Mouse (Mus musculus) thymus, postnatal 10 days (tissue): ENCODE results near the gene Aff1.

Experiments used
- DNase-seq, 2 experiments: peaks; one replicate each; pipeline ENCODE4 v3.0.0; 2021; ENCODE audit warnings: low spot score in 2 of 2

Aff1 gene

DNA sequence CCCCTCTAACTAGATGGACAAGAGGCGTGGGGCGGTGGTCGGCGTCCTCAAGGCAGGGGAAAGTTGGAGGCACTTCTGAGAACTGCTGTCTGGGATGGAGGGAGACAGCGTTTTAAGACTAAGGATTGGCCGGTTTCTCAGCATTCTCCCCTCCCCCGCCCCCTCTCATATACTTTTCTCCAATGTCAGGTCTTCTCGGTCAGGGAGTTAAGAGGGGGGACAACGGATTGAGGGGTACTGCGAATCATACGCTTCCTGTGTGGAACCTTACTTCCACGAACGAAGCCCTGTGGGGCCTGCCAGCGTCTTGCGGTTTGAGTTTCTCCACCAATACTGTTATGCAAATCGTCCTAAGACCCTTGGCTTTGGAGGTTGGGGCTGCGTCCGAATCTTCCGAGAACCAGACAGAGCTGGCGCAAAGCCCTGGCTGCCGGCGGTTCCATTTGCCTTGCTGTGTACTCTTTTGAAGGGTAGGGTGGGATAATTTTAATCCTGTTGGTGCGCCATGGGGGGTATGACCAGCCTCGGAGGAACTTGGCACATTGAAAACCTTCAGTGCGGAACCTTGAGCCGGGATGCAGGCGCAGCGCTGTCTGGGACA is 967 bp downstream of the Aff1 start:
- DNase-seq: peak in 1 of 2 experiments; percentile 26

DNA sequence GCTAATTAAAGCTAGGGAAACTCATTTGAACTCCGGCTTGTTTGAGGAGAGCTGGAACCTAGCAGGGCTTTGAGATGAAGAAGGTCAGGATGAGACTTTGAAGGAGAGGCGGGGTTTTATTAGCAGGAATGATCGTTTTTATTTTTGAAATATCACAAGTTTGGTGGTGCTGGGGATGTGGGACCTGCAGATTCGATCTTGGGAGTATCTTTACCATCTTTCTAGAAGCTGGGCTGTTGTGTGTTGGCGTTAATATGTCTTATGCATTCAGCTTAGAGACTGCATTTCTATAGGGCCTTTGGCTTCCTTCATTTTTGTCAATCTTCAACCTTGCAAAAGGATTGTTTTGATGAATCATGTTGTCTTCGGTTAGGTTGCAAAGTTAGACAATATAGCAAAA is 1.9 kb downstream of the Aff1 start:
- no peak for DNase-seq

DNA sequence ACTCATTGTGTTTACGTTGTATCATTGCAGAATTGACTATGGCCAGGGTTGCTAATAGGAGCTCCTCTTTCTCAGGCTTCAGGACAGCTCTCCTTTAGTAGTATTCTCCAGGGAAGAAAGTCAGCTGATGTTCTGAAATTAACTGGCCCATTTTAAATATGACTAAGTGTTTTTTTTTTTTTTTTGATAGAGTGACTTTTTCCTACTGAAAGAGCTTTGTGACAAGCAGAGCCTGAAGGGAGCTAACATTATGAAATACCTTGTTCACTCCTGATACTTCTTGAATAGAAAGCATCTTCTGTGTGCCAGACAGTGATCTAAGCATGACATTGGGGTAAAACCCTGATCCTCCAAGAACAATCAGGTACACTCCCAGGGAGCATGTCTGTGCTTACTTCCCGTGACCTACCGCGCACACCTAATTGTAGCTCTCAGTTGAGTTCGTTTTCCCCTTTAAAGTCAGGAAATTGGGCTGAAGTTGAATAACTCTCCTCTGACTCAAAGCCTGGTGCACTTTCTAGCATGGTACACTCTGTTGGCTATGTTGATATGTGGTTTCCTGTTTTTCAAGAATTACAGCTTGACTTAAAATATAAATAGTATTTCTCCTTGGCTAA is 5.8 kb downstream of the Aff1 start:
- no peak for DNase-seq

DNA sequence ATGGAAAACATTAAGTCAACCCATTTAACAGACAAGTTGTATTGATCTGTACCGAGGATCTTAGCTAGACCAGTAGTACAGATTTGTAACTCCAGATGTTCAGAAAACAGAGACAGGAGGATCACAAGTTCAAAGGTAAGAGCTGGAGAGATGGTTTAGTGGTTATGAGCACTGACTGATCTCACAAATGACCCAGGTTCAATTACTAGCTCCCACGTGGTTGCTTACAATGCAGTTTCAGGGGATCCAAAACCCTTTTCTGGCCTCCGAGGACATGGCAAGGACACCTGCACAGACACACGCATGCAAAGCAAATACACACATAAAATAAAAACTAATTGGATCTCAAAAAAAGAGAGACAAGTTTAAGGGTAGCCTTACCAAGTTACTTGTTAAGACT is 6.4 kb downstream of the Aff1 start:
- no peak for DNase-seq

DNA sequence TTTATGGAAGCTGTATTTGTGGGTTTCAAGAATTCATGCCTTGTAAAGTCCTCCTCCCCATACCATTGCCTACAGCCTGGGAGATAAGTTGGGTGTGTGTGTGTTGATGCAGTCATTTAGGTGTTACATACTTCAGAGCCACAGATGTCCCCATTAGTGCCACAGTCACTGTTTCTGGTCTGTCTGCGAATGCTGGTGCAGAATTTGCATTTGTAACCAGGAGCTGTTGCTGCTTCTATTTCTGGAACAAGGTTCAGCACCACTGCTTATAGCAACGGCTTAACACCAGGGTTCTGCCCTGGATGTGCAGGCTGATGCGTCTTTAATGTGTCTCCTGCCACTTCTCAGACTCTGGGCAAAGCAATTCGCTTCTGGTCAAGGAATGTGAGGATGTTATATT is 7.4 kb downstream of the Aff1 start:
- DNase-seq: no peak

DNA sequence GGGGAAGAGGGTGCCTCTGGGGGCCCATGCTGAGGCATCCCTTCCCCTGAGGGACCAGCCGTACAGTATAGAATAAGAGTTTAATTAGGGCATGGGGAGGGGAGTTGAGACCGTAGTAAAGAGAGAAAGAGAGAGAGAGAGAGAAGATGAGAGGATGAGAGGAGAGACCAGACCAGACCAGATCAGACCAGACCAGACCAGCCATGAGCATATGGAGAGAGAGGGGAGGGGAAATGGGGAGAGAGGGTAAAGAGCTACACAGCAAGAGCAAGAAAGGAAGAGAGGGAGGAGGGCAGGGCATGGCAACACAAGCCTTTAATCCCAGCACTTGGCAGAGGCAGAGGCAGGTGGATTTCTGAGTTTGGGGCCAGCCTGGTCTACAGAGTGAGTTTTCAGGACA is 8.5 kb downstream of the Aff1 start:
- no peak for DNase-seq

DNA sequence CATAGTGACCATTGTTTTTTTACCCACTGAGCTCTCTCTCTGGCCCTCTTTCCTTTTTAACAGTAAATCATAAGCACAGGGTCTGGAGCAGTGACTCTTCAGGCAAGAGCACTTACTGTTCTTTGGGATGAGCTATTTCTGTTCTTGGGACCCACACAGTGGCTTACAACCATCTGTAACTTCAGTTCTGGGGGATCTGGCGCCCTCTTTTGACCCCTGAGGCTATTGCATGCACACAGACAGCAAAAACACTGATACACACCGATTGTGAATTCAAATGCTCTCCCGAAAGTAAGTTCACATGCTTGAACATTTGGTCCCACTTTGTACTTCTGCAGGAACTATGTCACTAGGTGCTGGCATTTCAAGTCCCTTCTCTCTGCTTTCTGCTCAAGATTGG is 9.3 kb downstream of the Aff1 start:
- DNase-seq: no peak

DNA sequence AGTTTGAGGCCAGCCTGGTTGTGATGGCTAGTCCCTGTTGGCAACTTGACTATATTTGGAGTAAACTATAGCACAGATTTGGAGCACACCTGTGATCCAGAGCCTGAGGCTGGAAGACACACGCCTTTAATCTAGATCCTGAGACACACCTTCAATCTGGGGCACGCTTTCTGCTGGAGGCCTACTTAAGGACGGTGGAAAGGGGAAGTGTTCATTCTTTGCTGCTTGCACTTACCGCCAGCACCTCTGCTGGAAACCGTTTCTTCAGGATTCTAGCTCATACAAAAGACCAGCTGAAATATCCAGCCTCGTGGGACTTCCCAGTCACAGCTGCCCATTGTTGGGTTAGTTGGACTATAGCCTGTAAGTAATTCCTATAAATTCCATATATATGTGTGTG is 10.4 kb downstream of the Aff1 start:
- no peak for DNase-seq

DNA sequence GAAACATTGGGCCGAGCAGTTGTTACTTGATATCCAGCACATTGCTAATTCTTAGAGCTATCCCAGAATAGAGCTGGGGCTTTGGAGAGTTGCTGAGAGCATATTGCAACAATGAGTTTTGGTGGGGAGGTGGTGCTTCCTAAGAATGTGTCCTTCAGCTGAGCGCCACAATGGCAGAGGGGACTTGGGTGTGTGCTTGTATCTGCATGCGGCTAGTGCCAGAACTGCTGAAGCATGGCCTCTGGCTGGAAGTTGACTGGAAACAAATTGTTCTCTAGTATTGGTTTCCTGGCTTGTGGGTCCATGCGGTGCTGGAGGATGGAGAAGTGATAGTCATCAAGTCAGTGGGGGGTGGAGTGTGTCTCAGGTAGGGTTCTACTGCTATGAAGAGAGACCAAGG is 13.2 kb downstream of the Aff1 start:
- no peak for DNase-seq

DNA sequence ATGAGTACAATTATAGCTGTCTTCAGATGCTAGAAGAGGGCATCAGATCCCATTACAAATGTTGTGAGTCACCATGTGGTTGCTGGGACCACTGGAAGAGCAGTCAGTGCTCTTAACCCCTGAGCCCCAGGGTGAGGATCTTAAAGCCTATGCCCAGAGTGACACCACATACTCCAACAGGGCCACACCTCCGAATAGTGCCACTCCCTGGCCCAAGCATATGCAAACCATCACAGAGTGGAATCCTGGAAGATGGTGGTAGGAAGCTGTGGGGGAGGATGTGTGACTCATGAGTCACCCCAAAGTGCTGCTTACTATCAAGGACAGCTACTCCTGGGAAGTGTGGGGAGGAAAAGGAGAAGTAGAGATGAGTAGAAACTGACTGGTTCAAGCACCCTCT is 13.7 kb downstream of the Aff1 start:
- DNase-seq: no peak

DNA sequence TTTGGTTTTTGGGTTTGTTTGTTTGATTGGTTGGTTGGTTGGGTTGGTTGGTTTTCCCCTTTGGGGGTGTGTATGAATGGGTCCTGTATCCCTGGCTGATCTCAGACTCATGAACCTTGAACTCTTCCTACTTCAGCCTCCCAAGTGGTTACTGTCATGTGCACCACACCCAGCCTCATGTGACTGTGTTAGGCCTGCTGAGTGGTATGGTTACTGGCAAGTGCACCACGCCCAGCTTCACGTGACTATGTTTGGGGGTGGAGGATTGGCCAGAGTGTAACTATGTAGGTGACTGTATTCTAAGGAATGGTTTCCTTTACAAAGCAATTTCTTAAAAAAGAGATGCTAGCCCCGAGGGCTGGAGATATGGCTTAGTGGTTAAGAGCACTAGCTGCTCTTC is 16.9 kb downstream of the Aff1 start:
- no peak for DNase-seq

DNA sequence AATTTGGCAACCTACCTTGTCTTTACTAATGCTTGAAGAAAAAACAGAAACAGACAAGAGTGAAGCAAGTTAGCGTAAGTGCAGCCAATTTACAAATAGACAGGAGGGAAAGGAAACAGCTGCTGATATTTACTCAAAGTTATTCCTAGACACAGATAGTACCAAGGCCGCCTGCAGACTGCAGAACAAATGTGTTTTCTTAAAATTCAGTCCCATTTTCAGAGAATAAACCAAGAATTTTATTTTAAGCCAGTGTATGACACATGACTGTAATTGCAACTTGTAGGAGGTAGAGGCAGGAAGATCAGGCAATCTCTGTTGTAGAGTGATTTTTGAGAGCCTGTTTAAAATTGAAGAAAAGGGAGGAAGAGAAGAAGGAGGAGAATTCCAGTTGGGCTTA is 19.7 kb downstream of the Aff1 start:
- no peak for DNase-seq

DNA sequence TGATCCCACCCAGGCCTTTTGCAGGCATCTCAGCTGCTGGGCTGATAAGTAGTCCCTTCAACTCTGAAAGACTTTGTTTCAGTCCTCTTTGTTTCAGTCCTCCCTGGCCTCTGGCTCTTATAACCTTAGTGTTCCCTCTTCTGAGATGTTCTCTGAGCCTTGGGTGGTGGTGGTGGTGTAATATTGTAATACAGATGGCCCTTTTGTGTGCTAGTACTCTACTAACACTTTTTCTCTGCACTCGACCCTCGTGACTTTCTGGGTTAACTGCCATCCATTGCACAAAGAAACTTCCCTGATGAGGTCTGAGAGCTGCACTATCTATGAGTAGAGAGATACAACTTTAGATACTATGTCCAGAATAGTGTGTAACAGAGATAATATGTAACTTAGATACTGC is 21.2 kb downstream of the Aff1 start:
- DNase-seq: no peak

DNA sequence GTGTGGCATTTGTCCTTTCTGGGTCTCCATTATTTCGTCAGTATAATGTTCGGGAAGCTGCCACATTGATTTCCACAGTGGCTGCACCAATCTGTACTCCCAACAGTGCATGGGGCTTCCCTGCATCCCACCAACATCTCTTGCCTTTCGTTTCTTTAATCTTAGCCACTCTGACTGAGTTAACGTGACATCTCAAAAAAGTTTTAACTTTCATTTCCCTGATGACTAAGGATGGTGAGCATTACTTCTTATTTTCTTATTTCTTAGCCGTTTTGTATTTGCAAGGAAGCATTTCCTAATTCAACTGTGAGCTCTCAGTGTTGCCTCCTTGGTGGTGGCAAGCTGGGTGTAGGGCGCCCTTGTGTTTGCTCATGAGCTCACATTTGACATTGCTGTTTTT is 22.8 kb downstream of the Aff1 start:
- no peak for DNase-seq

DNA sequence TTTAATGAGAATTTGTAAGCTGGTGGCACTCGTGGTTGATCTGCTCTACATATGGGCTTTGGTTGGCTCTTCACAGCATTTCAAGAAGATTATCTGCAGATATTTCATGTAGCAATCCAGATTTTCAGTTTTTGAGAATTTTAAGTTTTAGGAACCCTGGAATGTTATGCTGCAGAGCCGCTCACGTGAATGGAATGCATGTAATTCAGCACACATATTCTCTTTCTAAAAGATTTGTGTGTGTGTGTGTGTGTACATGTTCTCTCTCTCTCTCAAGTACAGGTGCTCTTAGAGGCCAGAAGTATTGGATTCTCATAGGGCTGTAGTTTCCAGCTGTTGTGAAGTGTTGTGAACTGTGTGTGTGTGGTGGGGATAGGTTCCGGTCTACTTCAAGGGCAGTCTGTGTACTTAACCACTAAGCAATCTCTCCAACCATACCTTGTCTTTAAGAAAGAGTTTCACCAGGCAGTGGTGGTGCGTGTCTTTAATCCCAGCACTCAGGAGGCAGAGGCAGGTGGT is 24.7 kb downstream of the Aff1 start:
- DNase-seq: no peak

DNA sequence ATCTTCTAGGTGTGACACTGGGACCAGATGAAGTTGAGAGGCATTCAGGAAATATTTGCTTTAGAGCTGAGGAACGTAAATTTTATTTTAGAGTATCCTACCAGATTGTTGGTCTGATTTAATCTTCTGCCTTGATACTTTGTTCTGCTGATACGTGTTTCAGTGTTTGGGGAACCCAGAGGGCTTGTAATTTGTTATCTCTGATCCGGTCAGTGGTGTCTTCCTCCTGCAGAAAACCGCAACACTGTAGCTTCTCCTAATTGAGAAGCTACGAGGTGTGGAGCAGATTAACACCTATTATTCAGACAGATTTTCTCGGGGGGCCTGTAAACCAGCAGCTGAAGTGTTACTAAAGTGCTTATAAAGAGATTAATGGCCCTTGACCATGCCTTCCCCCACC is 27.0 kb downstream of the Aff1 start:
- DNase-seq: no peak

DNA sequence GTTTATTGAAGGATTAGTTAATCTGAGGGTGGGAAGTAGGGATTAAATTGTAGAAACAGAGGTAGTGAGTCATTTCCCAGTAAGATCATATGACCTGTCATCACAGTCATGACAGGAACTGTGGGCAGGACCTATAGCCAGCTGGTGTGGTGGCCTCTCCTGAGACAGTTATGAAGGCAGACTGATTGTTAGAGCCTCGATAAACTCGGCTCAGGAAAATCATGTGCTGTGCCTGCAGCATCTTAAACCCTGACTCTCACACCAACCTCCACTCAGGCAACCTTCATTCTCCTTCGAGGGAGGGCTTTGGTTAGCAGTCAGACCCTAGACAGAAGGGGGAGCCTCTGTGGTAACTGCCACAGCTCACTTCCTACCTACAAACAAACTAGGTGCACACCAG is 27.7 kb downstream of the Aff1 start:
- peak; percentile 40 to 49 for DNase-seq

DNA sequence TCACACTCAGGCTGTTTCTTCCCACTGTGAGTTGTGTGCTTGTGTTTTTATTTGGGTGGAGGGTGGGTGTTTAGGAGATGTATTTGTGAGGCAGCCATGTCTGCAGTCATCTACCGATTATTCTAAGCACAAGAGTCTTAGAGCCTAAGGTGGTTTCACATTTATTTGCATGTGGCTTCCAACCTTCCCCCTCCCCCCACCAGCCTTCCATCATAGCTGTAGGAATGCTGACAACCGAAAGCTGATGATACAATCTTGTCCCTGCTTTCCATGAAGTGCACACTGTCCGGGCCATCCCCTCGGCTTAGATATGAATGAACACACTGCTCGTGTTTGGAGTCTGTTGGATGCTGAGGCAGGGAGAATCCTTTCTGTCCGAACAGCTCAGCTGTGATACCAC is 28.8 kb downstream of the Aff1 start:
- no peak for DNase-seq

DNA sequence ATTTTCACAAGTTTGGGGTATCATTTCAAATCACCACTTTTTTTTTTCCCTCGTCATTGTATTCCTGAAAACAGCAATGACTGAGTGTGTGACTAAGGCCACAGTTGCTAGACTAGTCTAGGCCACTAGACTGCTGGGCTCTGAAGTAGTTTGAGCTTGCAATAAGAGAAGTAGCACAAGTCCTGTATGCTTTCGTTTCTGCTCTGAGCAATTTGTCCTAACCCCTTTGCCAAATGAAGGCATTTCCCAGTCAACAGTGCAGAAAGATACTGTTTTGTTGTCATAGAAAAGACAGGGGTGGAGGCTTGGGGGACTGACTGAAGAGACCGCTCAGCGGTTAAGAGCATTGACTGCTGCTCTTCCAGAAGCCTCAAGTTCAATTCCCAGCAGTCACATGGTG is 29.3 kb downstream of the Aff1 start:
- DNase-seq: no peak

DNA sequence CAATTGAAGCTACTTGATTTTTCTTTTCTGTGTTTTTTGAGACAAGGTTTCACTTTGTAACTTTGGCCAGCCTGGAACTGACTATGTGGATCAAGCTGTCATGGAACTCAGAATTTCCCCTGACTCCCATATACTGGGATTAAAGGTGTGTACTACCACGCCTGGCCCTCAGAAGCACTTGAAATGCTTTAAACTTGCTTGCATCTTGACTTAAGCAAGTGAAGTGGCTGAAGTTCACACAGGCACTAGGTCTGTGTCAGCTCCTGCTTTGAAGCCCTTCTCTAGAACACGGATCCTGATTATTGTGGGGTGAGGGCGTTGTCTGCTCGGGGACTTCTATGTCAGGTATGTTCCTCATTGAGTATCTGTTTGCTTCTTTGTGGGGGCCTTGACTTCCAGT is 30.5 kb downstream of the Aff1 start:
- no peak for DNase-seq

DNA sequence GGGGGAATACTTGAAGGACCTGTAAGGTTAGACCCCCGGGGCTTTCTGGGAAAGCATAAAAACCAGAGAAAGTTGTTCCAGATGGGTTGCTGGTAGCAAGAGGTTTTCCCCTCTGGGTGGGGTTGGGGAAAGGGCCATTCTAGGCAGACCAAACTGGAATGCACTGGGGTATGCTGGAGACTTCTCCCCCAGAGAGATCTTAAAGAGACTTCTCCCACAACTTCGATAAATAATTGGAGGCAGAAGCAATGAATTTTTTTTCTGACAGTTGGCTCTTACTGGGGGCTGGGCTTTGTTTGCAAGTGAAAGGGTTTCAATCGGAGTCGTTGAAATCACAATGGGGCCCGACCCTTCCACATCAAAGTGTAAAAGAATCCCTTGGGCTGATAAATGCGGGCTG is 32.2 kb downstream of the Aff1 start:
- no peak for DNase-seq

DNA sequence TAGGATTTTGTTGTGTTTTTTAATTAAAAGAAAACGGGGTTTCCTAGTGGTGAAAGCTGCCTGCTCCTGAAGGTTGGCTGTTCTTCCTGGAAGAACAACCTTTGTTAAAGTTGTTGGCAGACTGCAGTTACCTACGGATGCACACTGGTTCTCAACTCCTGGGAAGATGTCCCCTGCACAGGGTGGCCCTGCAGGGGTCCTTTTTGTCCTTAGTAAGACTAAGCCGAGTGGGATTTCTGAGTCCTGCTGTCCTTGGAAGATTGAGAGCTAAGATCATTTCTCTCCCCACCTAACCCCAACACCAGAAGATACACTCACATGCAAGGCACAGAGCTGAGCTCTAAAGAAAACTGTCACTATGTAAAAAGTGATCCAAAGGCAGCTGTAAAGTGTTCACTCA is 32.6 kb downstream of the Aff1 start:
- no peak for DNase-seq

DNA sequence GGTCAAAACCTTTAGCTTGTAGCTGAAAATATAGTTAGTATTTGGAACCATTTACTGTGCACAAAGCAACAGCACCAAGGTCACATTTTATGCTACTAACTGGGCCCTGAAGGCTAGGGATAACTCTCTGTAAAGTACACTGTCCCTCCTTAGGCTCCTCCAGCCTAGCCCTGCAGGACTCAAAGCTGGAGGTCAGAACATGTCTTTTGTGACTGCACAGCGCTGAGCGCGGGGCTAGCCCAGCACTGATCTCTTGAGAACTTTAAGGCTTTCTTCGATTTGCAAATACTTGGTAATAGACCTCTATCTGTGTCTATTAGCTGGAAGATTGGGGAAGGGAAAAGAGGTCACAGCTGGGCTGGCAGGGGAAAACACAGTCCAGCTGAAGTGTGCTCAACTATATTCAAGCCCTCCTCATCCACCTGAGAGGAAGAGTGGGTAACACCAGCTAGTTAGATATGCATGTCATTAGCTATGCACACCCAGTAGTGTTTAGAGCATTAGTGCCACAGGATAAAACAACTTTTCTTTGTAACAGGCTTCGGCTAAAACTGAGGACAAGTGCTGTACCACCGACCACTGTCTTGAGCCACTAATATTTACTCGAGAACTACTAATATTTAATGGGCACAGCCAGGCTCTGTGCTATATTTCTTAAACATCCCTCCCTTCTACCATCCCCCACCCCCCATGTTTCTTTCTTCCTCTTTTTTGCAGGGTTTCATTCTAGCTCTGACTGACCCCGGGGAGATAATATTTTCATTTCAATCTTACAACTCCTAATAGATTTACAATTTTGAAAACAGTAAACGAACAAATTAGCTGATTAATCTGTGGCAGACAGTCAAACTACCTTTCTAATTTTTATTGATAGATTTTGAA is 33.3 kb downstream of the Aff1 start:
- DNase-seq: no peak
